Mouse (Mus musculus): ENCODE measurements around the gene Tln1. TPM values are rescaled to one million over a fixed set of nuclear protein-coding genes. Genes with fewer than 3 reads are reported as not detected.

Tln1 gene
- total RNA-seq (2012; rRNA removed) (106 and 112 TPM in 2 replicates), polyA plus RNA-seq (2012; ENCODE audit: insufficient read depth in 1 of 2, insufficient read length in 2 of 2, low read depth in 1 of 2, low replicate concordance in 2 of 2, missing spikeins in 1 of 2) (100 to 1,000 TPM in 1 of 2 experiments, 10 to 100 TPM in 1; 22.9 to 146 TPM)

DNA sequence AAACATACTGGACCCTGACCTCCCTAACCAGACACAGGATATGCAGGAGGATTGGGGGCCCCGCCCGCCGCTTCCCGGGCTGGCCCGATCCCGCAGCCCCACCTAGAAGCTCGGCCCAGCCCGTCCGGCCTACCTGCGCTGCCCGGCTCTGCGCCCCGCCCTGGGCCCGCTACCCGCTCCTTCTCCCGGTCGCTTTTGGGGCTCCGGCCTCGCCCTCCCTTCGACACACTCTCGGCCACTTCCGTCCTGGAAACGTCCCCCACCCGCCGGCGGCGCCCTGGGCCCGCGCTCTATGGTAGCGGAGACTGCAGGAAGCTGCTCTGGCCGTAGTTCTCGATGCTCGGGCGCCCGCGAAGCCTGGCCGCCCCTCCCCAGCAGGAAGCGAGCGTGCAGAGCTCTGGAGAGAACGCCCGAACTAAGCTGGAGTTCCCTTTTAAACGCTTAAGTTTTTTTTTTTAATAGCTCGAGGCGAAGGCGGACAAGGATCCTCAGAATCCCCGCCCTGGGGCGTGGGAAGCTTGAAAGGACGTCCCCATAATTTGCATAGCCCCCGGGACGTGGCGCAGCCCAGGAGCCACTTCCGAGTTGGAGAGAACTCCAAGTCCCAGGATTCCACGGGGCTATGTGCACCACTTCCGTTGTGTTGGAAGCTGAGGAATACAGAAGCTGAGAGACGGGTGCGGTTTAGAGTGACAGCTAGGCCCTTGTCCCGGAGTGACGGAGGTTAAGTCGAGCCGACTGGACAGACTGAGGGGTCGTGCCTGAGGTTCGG, at the start of gene Tln1, which contains the start of gene Creb3:
Tln1 (minus strand) TSS at position 695 of the 772 bp plus-strand sequence.
Creb3 (plus strand) TSS at position 336 of the 772 bp plus-strand sequence.
- peak; percentile 98 for DNase-seq (ENCODE audit: low read depth, low spot score)
- Histone ChIP-seq H3K9ac (ENCODE audit: control insufficient read depth, low read depth, low read length, poor library complexity, severe bottlenecking) (peak within 1 kb of the TSS; percentile 92), H3K4me1 (ENCODE audit: control insufficient read depth in 1 of 2, insufficient read depth in 2 of 2, low read length in 2 of 2) (peaks cover 26 to 46% of the 10 kb centered on the region in 2 experiments), H3K4me3 (ENCODE audit: control insufficient read depth in 1 of 2, insufficient read depth in 1 of 2, low read depth in 2 of 2, low read length in 2 of 2) (peak within 1 kb of the TSS; percentile 82 to 92), H3K9me3 (replicated peaks; ENCODE audit: insufficient read depth, low read length) (no peaks in the 10 kb centered on the region), H3K27me3 (ENCODE audit: control insufficient read depth in 1 of 2, insufficient read depth in 2 of 2, low read length in 2 of 2) (no peaks in the 10 kb centered on the region), H3K36me3 (ENCODE audit: control insufficient read depth in 1 of 2, insufficient read depth in 2 of 2, low read length in 2 of 2) (peaks cover 0 to 40% of the 10 kb centered on the region in 2 experiments; a peak in 2 of 4 replicates), H3K79me2 (ENCODE audit: control insufficient read depth, insufficient read depth, low read length, poor library complexity) (peaks cover 47% of the 10 kb centered on the region), H3K27ac (ENCODE audit: control insufficient read depth, low read depth, low read length) (peak within 1 kb of the TSS; percentile 99)
- TF ChIP-seq MYC (IDR thresholded peaks at IDR 0.05; ENCODE audit: low read depth, low read length) (no peak; the same call in 1 of the 2 replicates), CTCF (IDR thresholded peaks at IDR 0.05 in 2 of 3, conservative IDR thresholded peaks at IDR 0.05 in 1 of 3; ENCODE audit: control insufficient read depth in 1 of 3, insufficient read depth in 1 of 3, low read depth in 2 of 3, low read length in 3 of 3, poor library complexity in 1 of 3, severe bottlenecking in 1 of 3) (peak in 2 of 3 experiments; percentile 34 to 49; a peak in 4 of 6 replicates), SMC3 (IDR thresholded peaks at IDR 0.05; ENCODE audit: low read depth, low read length) (no peak), KAT2A (conservative IDR thresholded peaks at IDR 0.05; ENCODE audit: low read depth, low read length) (peak; percentile 78), MXI1 (IDR thresholded peaks at IDR 0.05; ENCODE audit: low read depth, low read length) (peak; percentile 80), USF2 (IDR thresholded peaks at IDR 0.05; ENCODE audit: borderline replicate concordance in 1 of 2, insufficient read depth in 1 of 2, low read depth in 1 of 2, low read length in 2 of 2) (no peak), ZC3H11A (IDR thresholded peaks at IDR 0.05; ENCODE audit: low read depth, low read length) (no peak), UBTF (IDR thresholded peaks at IDR 0.05; ENCODE audit: borderline replicate concordance, insufficient read depth, low read depth, low read length) (no peak), MAX (IDR thresholded peaks at IDR 0.05; ENCODE audit: low read length) (0 out of 2 replicates have a peak, but pooled peaks have one; percentile 36), HCFC1 (IDR thresholded peaks at IDR 0.05; ENCODE audit: low read depth, low read length) (peak; percentile 95), TAL1 (IDR thresholded peaks at IDR 0.05; ENCODE audit: low read length) (no peak), POLR2AphosphoS2 (IDR thresholded peaks at IDR 0.05; ENCODE audit: low read length) (peak; percentile 61; the same call in 1 of the 2 replicates), SIN3A (IDR thresholded peaks at IDR 0.05; ENCODE audit: low read length) (peak; percentile 90), POLR2AphosphoS5 (IDR thresholded peaks at IDR 0.05; ENCODE audit: borderline replicate concordance, low read depth, low read length) (no peak), TCF12 (IDR thresholded peaks at IDR 0.05; ENCODE audit: low read depth, low read length) (no peak; the same call in 1 of the 2 replicates), GATA1 (IDR thresholded peaks at IDR 0.05; ENCODE audit: low read depth, low read length) (no peak), JUND (IDR thresholded peaks at IDR 0.05; ENCODE audit: low read depth, low read length) (no peak), ELF1 (IDR thresholded peaks at IDR 0.05; ENCODE audit: low read depth, low read length) (peak; percentile 98), CHD2 (IDR thresholded peaks at IDR 0.05; ENCODE audit: low read length) (no peak), E2F4 (IDR thresholded peaks at IDR 0.05; ENCODE audit: borderline replicate concordance, low read depth, low read length) (no peak), ZKSCAN1 (IDR thresholded peaks at IDR 0.05; ENCODE audit: low read depth, low read length) (no peak), NELFE (IDR thresholded peaks at IDR 0.05; ENCODE audit: low read depth, low read length) (peak; percentile 69), ETS1 (IDR thresholded peaks at IDR 0.05; ENCODE audit: low read depth, low read length) (no peak; the same call in 1 of the 2 replicates), RCOR1 (IDR thresholded peaks at IDR 0.05; ENCODE audit: low read depth, low read length) (no peak), EP300 (IDR thresholded peaks at IDR 0.05; ENCODE audit: low read depth in 1 of 2, low read length in 2 of 2) (0 out of 4 replicates have a peak, but pooled peaks of 1 of the 2 experiments have one; percentile 3), TBP (IDR thresholded peaks at IDR 0.05; ENCODE audit: low read depth, low read length) (peak; percentile 66; the same call in 1 of the 2 replicates), MAZ (IDR thresholded peaks at IDR 0.05; ENCODE audit: low read depth, low read length) (peak; percentile 86), MYB (IDR thresholded peaks at IDR 0.05; ENCODE audit: low read depth, low read length) (no peak), POLR2A (IDR thresholded peaks at IDR 0.05; ENCODE audit: control insufficient read depth in 1 of 2, insufficient read depth in 1 of 2, low read depth in 1 of 2, low read length in 2 of 2, poor library complexity in 1 of 2) (peak; percentile 61 to 78; a peak in 3 of 4 replicates), GABPA (IDR thresholded peaks at IDR 0.05; ENCODE audit: low read depth, low read length) (peak; percentile 51; the same call in 1 of the 2 replicates), NRF1 (IDR thresholded peaks at IDR 0.05; ENCODE audit: insufficient read depth, low read depth, low read length, poor library complexity, severe bottlenecking) (0 out of 2 replicates have a peak, but pooled peaks have one; percentile 27), RAD21 (IDR thresholded peaks at IDR 0.05; ENCODE audit: low read depth, low read length) (no peak), MAFK (IDR thresholded peaks at IDR 0.05; ENCODE audit: borderline replicate concordance, low read depth, low read length) (no peak), ZNF384 (IDR thresholded peaks at IDR 0.05; ENCODE audit: low read depth, low read length) (peak; percentile 92), ZMIZ1 (IDR thresholded peaks at IDR 0.05; ENCODE audit: low read depth, low read length) (peak; percentile 36; the same call in 1 of the 2 replicates)

Measured in MEL (cell line).